Mouse (Mus musculus): ENCODE data around the gene Gm10490. TPM values are rescaled to one million over a fixed set of nuclear protein-coding genes. Genes with fewer than 3 reads are reported as not detected.

Gm10490 gene
- polyA plus RNA-seq, 1 experiment from 2014 or later: not detected

DNA sequence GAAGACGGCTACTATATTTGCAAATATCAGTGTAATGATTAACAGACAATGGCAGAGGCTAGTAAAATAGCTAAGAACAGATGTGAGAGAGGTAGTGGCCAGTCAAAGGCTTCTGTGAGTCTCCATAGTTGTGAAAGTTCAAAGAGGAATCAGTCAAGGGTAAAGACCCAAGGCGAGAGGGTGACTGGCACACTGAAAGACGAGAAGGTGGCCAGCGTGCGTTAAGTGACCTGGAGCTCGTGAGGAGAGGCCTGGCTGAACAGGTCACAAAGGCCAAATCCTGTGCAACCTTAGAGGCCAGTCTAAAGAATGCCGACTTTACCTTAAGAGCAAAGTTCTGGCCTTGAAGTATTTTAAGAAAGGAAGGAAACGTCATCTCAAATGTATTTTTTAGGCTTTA, 36.3 kb downstream of the Gm10490 start:
- Histone ChIP-seq H3K27me3 (ENCODE audit: control insufficient read depth, insufficient read depth, low read length) (no peaks in the 10 kb centered on the region), H3K9ac (ENCODE audit: low read length) (no peak overlapping the region), H3K27ac (ENCODE audit: low read depth, low read length) (no peak overlapping the region), H3K9me3 (ENCODE audit: control insufficient read depth, low read length) (no peaks in the 10 kb centered on the region), H3K36me3 (ENCODE audit: control insufficient read depth, insufficient read depth, low read length) (no peaks in the 10 kb centered on the region), H3K4me3 (ENCODE audit: low read depth, low read length) (no peak overlapping the region), H3K4me2 (no peak overlapping the region), H3K4me1 (ENCODE audit: control insufficient read depth, insufficient read depth, low read length) (no peaks in the 10 kb centered on the region; the same call in 1 of the 2 replicates)
- ATAC-seq (ENCODE audit: low FRiP score): no peak
- no peak for DNase-seq (ENCODE audit: low spot score, missing footprints)
- WGBS: 73% methylated on average over 8 of the region's 8 CpGs

DNA sequence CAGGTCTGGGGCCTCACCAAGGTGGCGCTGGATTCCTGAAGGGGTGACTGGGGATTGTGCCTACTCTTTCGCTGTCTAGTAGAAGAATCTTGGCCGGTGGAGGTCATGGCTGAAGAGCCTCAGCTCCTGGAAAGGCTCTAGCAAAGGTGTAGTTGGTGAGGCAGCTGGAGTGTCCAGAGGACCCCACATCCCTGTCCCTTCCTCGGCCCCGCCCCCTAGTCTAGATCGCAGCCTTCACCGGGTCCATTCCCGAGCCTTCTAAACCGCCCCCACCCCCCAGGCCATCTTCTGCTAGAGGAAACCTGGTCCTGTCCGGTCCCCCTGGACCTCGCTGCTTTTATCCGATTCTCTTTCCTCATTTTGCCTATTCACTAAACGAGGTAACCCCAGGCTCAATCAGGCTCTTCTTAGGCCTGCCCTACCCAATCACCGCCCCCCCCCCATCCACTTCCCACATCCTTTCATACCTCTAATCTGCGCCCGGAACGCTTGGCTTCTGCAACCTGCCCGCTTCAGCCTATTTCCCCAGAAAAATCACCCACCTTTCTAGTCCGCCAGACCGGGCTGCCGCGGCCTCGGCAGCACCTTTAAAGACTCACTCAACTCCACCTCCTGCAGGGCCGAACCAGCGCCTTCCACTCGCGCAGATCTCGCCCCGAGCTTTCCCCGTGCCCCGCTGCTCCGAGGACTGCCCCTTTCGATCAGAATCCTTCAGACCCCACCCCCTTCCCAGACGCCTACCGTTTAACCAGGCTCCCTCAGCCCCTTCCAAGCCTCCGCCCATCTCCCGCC, 38.0 kb downstream of the Gm10490 start, which contains the start of gene Hdac6:
TSS of gene Hdac6 (minus strand) at position 782 of the 792 bp plus-strand sequence.
- Histone ChIP-seq H3K27ac (ENCODE audit: low read depth, low read length) (no peak within 1 kb of the TSS; the same call in 1 of the 2 replicates), H3K4me2 (peak within 1 kb of the TSS; percentile 53), H3K4me3 (ENCODE audit: low read depth, low read length) (peak within 1 kb of the TSS; percentile 43), H3K4me1 (ENCODE audit: control insufficient read depth, insufficient read depth, low read length) (no peaks in the 10 kb centered on the region; the same call in 1 of the 2 replicates), H3K27me3 (ENCODE audit: control insufficient read depth, insufficient read depth, low read length) (no peaks in the 10 kb centered on the region), H3K36me3 (ENCODE audit: control insufficient read depth, insufficient read depth, low read length) (no peaks in the 10 kb centered on the region), H3K9ac (ENCODE audit: low read length) (peak within 1 kb of the TSS; percentile 48; the same call in 1 of the 2 replicates), H3K9me3 (ENCODE audit: control insufficient read depth, low read length) (no peaks in the 10 kb centered on the region)
- DNase-seq (ENCODE audit: low spot score, missing footprints) (peak; percentile 83), ATAC-seq (ENCODE audit: low FRiP score) (peak; percentile 99)
- WGBS: 20% methylated on average over 34 of the region's 37 CpGs

DNA sequence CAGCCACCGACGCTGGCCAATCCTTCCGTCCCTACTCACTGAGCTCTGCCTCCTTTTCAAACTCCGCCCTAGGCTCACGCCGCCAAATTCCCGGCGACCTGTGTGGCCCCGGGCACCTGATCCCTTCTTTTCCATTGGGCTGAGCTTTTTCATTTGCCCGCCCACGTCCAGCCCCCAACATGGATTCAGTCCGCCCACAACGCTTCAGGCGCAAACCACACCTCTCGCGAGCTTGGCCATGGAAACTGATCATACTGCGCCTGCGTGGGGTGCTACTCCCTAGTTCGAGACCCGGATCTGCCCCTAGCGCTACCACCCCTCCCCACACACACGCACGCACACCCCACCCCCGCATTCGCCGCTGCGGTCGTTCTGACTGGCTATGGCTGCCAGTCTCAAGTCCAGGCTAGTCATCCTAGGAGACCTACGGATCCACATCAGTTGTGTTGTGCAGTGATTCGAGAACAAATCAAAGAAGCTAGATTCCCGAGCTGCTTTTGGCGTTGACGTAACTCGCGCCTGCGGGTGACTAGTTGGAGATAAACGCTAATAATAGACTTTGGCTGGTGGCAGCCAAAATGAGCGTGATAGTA, 38.7 kb downstream of the Gm10490 start:
- Histone ChIP-seq H3K4me2 (peak overlapping the region; percentile 43), H3K4me3 (ENCODE audit: low read depth, low read length) (peak overlapping the region; percentile 25), H3K4me1 (ENCODE audit: control insufficient read depth, insufficient read depth, low read length) (no peaks in the 10 kb centered on the region; the same call in 1 of the 2 replicates), H3K27ac (ENCODE audit: low read depth, low read length) (no peak overlapping the region; the same call in 1 of the 2 replicates), H3K9me3 (ENCODE audit: control insufficient read depth, low read length) (no peaks in the 10 kb centered on the region), H3K27me3 (ENCODE audit: control insufficient read depth, insufficient read depth, low read length) (no peaks in the 10 kb centered on the region), H3K36me3 (ENCODE audit: control insufficient read depth, insufficient read depth, low read length) (no peaks in the 10 kb centered on the region), H3K9ac (ENCODE audit: low read length) (peak overlapping the region; percentile 47; the same call in 1 of the 2 replicates)
- ATAC-seq (ENCODE audit: low FRiP score) (no peak), DNase-seq (ENCODE audit: low spot score, missing footprints) (peak; percentile 98)
- 10% methylated on average over 38 of the region's 38 CpGs for WGBS

DNA sequence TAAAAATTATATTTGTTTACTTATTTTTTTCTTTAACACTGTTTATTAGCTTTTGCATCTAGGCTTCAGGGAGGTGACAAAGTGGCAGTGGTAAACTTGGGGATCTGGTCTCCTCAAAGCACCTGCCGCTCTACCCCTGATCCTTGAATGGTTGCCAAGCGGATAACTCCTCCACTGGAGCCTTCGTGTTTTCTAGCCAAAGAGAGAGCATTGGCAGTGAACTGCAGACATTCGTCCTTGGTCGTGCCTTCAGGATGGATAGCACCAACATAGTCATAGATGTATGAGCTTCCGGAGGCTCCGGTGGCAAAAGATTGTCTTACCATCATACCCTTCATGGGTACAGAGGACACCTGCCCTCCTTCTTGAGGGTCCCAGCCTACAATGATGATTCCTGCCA, 40.7 kb downstream of the Gm10490 start:
- Histone ChIP-seq H3K4me2 (no peak overlapping the region), H3K27me3 (ENCODE audit: control insufficient read depth, insufficient read depth, low read length) (no peaks in the 10 kb centered on the region), H3K4me1 (ENCODE audit: control insufficient read depth, insufficient read depth, low read length) (no peaks in the 10 kb centered on the region; the same call in 1 of the 2 replicates), H3K9me3 (ENCODE audit: control insufficient read depth, low read length) (no peaks in the 10 kb centered on the region), H3K27ac (ENCODE audit: low read depth, low read length) (no peak overlapping the region), H3K36me3 (ENCODE audit: control insufficient read depth, insufficient read depth, low read length) (no peaks in the 10 kb centered on the region), H3K9ac (ENCODE audit: low read length) (no peak overlapping the region), H3K4me3 (ENCODE audit: low read depth, low read length) (no peak overlapping the region)
- DNase-seq (ENCODE audit: low spot score, missing footprints) (no peak), ATAC-seq (ENCODE audit: low FRiP score) (no peak)
- 96% methylated on average over 7 of the region's 7 CpGs for WGBS

DNA sequence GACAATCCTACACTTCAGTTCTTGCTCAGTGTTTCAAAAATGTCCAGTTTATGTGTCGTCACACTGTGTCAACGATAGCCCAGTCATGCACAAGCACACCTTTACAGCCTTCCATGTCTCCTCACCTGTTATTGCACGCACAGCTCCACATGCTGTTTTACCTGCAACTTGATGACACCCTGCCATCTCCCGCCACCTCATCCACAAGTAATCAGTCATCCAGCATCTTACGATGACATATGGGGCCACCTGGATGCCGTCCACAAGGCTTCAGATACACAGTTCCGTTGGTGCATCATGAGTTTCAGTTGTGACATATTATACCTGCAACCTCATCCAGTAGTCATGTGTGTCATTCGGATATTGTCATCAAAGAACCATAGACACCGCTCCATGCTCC, 49.5 kb downstream of the Gm10490 start:
- no peak overlapping the region for H3K4me3 ChIP-seq (ENCODE audit: low read depth, low read length)
- H3K27me3 ChIP-seq (ENCODE audit: control insufficient read depth, insufficient read depth, low read length): no peaks in the 10 kb centered on the region
- WGBS: 89% methylated on average over 9 of the region's 9 CpGs
- H3K4me1 ChIP-seq (ENCODE audit: control insufficient read depth, insufficient read depth, low read length): no peaks in the 10 kb centered on the region
- no peak overlapping the region for H3K9ac ChIP-seq (ENCODE audit: low read length)
- DNase-seq (ENCODE audit: low spot score, missing footprints) (no peak), ATAC-seq (ENCODE audit: low FRiP score) (no peak)
- no peak overlapping the region for H3K4me2 ChIP-seq
- no peak overlapping the region for H3K27ac ChIP-seq (ENCODE audit: low read depth, low read length)
- no peaks in the 10 kb centered on the region for H3K36me3 ChIP-seq (ENCODE audit: control insufficient read depth, insufficient read depth, low read length)
- H3K9me3 ChIP-seq (ENCODE audit: control insufficient read depth, low read length): no peaks in the 10 kb centered on the region

Other genes starting within 250 kb of the Gm10490 start
- 36.3 and 36.9 TPM in 2 replicates for gene Plp2, start 238.2 kb upstream of the Gm10490 start, polyA plus RNA-seq (2014; fragmentation: Nextera tagmentation; extraction: Ambion mirVana)
- not detected in 2 replicates for gene Magix, start 228.3 kb upstream of the Gm10490 start, polyA plus RNA-seq (2014; fragmentation: Nextera tagmentation; extraction: Ambion mirVana)
- gene Gpkow, start 212.4 kb upstream of the Gm10490 start, polyA plus RNA-seq (2014; fragmentation: Nextera tagmentation; extraction: Ambion mirVana): 42.8 and 44.4 TPM in 2 replicates
- 12.8 and 14.1 TPM in 2 replicates for gene Wdr45, start 195.2 kb upstream of the Gm10490 start, polyA plus RNA-seq (2014; fragmentation: Nextera tagmentation; extraction: Ambion mirVana)
- 0.22 TPM in 1 of 2 replicates, not detected in the other for gene Gm45208, start 187.3 kb upstream of the Gm10490 start, polyA plus RNA-seq (2014; fragmentation: Nextera tagmentation; extraction: Ambion mirVana)
- 97.5 and 106 TPM in 2 replicates for gene Praf2, start 181.1 kb upstream of the Gm10490 start, polyA plus RNA-seq (2014; fragmentation: Nextera tagmentation; extraction: Ambion mirVana)
- gene Ccdc120, start 158.6 kb upstream of the Gm10490 start, polyA plus RNA-seq (2014; fragmentation: Nextera tagmentation; extraction: Ambion mirVana): 15.8 and 24.1 TPM in 2 replicates
- gene Tfe3, start 147.0 kb upstream of the Gm10490 start, polyA plus RNA-seq (2014; fragmentation: Nextera tagmentation; extraction: Ambion mirVana): 19.4 and 20.6 TPM in 2 replicates
- 51.7 and 52.0 TPM in 2 replicates for gene Gripap1, start 119.8 kb upstream of the Gm10490 start, polyA plus RNA-seq (2014; fragmentation: Nextera tagmentation; extraction: Ambion mirVana)
- gene Kcnd1, start 87.3 kb upstream of the Gm10490 start, polyA plus RNA-seq (2014; fragmentation: Nextera tagmentation; extraction: Ambion mirVana): 0.86 and 1.1 TPM in 2 replicates
- gene Otud5, start 68.2 kb upstream of the Gm10490 start, polyA plus RNA-seq (2014; fragmentation: Nextera tagmentation; extraction: Ambion mirVana): 33.9 and 34.8 TPM in 2 replicates
- 13.2 and 13.3 TPM in 2 replicates for gene Pim2, start 31.3 kb upstream of the Gm10490 start, polyA plus RNA-seq (2014; fragmentation: Nextera tagmentation; extraction: Ambion mirVana)
- gene Slc35a2, start 25.5 kb upstream of the Gm10490 start, polyA plus RNA-seq (2014; fragmentation: Nextera tagmentation; extraction: Ambion mirVana): 10.1 and 11.2 TPM in 2 replicates
- gene Pqbp1, start 10.3 kb upstream of the Gm10490 start, polyA plus RNA-seq (2014; fragmentation: Nextera tagmentation; extraction: Ambion mirVana): 143 and 160 TPM in 2 replicates
- 163 and 179 TPM in 2 replicates for gene Timm17b, start 10.2 kb upstream of the Gm10490 start, polyA plus RNA-seq (2014; fragmentation: Nextera tagmentation; extraction: Ambion mirVana)
- gene Gm10491, start 1.7 kb upstream of the Gm10490 start, polyA plus RNA-seq (2014; fragmentation: Nextera tagmentation; extraction: Ambion mirVana): not detected in 2 replicates
- gene Pcsk1n, start 10.3 kb downstream of the Gm10490 start, polyA plus RNA-seq (2014; fragmentation: Nextera tagmentation; extraction: Ambion mirVana): 21.9 and 26.9 TPM in 2 replicates
- gene Eras, start 19.1 kb downstream of the Gm10490 start, polyA plus RNA-seq (2014; fragmentation: Nextera tagmentation; extraction: Ambion mirVana): not detected in 2 replicates
- 58.4 and 60.4 TPM in 2 replicates for gene Hdac6, start 38.3 kb downstream of the Gm10490 start, polyA plus RNA-seq (2014; fragmentation: Nextera tagmentation; extraction: Ambion mirVana)
- gene Gata1, start 68.5 kb downstream of the Gm10490 start, polyA plus RNA-seq (2014; fragmentation: Nextera tagmentation; extraction: Ambion mirVana): 4.8 and 5.2 TPM in 2 replicates
- gene Glod5, start 109.0 kb downstream of the Gm10490 start, polyA plus RNA-seq (2014; fragmentation: Nextera tagmentation; extraction: Ambion mirVana): not detected in 2 replicates
- 80.8 and 82.6 TPM in 2 replicates for gene Suv39h1, start 165.2 kb downstream of the Gm10490 start, polyA plus RNA-seq (2014; fragmentation: Nextera tagmentation; extraction: Ambion mirVana)
- gene Was, start 181.0 kb downstream of the Gm10490 start, polyA plus RNA-seq (2014; fragmentation: Nextera tagmentation; extraction: Ambion mirVana): 0.26 and 0.34 TPM in 2 replicates
- 21.9 and 23.4 TPM in 2 replicates for gene Wdr13, start 223.3 kb downstream of the Gm10490 start, polyA plus RNA-seq (2014; fragmentation: Nextera tagmentation; extraction: Ambion mirVana)
- gene Rbm3, start 236.3 kb downstream of the Gm10490 start, polyA plus RNA-seq (2014; fragmentation: Nextera tagmentation; extraction: Ambion mirVana): 439 and 458 TPM in 2 replicates

Data from midbrain, embryonic 11.5 days (tissue).